Mouse (Mus musculus): Measurements from ENCODE around the gene Iqcn. TPM values are rescaled to one million over a fixed set of nuclear protein-coding genes. Genes with fewer than 3 reads are reported as not detected.
A peak's percentile ranks its signal among the peaks of the same experiment; 100 is the strongest.

Gene Iqcn
- total RNA-seq (2021), result under 1 TPM; 0.08 to 0.10 TPM

DNA sequence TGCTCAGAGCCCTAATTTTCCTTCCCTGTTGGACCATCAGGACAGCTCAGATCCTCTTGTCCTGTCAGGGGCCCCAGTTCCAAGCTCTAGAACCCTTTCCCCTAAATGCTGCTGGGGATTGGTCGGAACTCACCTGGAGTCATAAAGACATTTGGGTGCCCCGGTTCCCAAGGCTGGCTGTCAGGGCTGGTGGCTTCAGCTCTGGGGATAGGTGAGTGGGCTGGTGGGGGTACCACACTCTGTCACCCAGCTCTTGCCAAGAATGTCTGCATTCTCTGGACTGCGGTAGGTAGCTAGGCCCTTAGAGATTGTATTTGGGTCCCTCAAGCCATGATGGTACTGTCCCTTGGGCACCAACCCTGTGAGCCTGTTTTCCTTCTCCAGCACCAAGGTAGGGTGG is at the start of gene Iqcn:
Iqcn (plus strand) TSS at position 171 of the 400 bp plus-strand sequence.
- no peak for DNase-seq

- no peak for DNase-seq
Observed at GRCm38 (mm10) chr8:70654121-70654520, 49.1 kb upstream of the Iqcn start.

GRCm38 (mm10) chr8:70655469-70655868 is 47.8 kb upstream of the Iqcn start:
- DNase-seq, result no peak

GRCm38 (mm10) chr8:70656193-70656790 is 47.0 kb upstream of the Iqcn start:
- no peak for DNase-seq

DNA sequence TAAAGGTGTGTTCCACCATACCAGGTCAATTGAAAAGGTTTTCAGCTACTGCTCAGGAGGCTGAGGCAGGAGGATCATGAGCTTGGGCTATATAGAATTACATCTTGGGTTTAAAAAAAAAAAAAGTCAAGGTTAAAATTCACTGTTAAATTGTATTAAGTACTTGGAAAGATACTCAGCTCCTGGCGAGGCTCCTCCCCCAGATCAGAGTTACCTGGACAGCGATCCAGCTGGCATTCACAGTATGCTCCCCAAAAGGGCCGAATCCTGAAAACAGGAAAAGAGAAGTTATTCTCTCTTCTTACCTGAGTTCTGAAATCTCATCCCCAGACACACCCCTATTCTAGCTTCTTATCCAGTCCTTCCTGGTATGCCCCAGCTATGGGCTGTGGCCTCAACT is 46.0 kb upstream of the Iqcn start:
- DNase-seq, result no peak

- no peak for DNase-seq
Observed at GRCm38 (mm10) chr8:70657739-70658138, 45.5 kb upstream of the Iqcn start.

DNA sequence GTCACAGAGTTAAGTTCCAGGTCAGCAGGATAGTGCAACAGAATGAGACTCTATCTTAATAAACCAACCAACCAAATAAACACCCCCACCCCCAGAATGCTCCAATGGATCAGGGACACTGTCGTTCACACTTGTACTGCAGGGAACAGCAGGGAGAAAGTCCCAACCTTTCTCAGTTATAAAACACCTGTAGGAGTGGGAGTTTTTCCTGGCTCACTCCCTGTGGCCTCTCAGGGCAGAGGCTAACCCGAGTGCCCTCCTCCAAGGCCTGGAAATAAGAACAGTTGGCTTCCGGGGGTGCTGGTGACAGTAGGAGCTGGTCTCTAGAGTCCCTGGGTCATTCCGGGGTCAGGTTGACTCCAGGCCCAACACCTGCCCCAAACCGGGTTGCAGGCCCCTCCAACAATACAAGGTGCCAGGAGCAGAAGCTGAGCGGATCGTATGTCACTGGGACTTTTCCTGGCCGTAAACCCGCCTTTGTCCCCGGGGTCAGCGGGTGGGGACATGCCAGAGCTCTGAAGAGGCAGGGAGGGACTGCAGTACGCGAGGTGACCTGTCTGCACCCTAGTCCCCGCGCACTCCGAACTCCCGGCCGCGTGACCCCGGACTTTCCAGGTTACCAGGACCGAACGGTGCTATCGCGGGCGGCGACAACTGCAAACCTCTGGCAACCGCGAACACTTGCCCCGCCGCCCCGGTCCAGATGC is 44.2 kb upstream of the Iqcn start:
- DNase-seq, result no peak

- peak; percentile 78 for DNase-seq
Observed at GRCm38 (mm10) chr8:70659604-70660272, 43.5 kb upstream of the Iqcn start.

- no peak for DNase-seq
Observed at GRCm38 (mm10) chr8:70660273-70660725, 43.0 kb upstream of the Iqcn start, which contains the start of gene Pgpep1. TSS of gene Pgpep1 (minus strand) at chr8:70660388.

DNA sequence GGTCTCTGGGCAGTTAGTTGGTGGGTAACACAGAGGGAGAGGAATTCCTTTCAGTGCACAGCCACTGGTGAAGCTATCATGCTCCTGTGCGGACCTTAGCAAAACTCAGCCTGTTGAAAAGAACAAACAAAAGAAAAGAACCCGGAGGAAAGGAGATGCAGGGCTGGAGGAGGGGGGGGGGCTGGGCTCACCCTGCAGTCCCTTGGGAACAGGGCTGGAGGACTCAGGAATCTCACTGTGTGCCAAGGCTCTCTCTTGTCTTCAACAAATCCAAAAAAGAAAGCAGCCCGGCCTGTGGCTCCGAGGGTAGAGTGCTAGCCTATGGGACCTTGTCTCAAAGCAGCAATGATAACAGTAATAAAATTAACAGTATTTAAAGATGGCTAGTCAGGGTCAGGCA is 39.6 kb upstream of the Iqcn start:
- no peak for DNase-seq

GRCm38 (mm10) chr8:70664631-70665030 is 38.6 kb upstream of the Iqcn start:
- DNase-seq, result no peak

GRCm38 (mm10) chr8:70665599-70665998 is 37.7 kb upstream of the Iqcn start:
- no peak for DNase-seq

GRCm38 (mm10) chr8:70667071-70667470 is 36.2 kb upstream of the Iqcn start:
- DNase-seq, result peak; percentile 65 to 73

GRCm38 (mm10) chr8:70671615-70672324 is 31.5 kb upstream of the Iqcn start:
- DNase-seq, result no peak

DNA sequence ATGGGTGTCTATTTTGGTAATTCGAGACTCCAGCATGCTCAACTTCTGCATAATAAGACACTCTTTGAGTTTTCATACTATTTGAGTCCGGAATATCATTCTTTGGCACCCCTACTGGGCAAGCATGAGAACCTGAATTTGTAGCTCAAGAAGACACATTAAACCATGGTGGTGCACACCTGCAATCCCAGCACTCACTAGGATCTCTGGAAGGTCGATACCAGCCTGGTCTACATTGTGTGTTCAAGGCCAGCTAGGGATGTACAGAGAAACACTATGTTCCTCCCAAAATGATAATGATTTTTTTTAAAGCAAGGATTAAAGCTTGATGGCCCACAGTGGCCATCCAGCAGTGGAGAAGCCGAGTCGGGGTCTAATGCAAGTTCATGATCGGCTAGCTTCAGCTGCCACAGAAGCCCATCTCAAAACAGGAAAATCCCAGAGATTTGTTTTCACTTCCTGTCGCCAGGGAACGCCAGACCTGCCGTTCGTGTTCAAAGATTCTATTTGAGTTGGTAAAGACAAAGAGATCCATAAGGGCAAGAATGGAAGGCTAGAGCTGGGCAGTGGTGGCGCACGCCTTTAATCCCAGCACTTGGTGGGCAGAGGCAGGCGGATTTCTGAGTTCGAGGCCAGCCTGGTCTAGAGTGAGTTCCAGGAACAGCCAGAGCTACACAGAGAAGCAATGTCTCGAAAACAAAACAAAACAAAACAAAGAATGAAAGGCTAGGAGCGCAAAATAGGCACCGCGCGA is 30.8 kb upstream of the Iqcn start:
- DNase-seq, result no peak

DNA sequence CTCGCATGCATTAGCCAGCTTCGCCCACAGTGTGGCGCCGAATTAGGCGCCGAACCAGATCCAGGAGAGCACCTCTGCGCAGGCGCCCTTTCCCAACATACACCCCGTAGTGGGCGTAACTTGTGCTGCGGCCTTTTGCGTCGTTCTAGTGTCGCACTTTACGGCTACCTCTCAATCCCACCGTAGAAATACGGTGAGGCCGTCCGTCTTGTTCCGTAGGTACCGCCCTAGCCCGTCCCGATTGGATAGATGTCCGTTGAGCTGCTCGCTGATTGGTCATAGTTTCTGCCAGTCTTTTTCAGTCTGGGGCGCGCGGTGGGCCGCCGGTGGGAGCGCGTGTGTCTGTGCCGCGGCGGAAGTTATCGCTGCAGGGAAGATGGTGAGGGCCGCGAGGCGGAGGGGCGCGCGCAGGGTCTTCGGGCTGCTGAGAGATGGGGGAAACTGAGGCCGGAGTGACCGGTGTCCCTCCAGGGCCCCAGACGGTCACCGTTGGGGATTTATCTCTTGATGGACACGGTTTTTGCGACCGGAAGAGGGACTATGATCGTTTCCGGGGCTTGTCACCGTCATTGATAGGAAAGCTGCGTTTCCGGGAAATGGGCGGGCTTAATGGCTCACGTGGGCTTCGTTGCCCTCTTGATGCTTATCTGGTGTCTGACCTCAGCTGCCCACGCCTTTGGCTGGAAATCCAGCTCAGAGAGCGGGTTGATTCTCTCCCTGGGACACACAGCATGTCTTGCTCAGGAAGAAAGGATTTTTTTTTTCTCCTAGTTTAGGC is 30.0 kb upstream of the Iqcn start, which contains the start of gene Lsm4:
Lsm4 (plus strand) TSS at position 170 of the 778 bp plus-strand sequence.
- peak; percentile 98 to 99 for DNase-seq

DNA sequence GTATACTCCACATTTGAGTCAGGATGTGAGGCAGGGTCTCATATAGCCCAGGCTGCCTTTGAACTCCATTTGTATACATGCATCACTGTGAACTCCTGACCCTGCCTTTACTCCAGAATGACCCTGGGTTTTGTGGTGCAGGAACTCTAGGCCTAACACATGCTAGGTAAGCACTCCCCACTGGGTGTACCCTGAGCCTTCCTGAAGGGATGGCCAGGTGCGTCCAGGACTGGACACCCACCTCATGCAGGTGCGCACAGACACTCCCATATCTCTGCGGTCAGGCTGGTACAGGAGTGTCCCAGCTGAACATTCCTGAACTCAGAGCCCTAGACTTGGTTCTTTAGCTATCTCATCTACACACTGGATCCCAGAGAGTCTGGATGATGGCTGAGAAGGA is 29.1 kb upstream of the Iqcn start:
- no peak for DNase-seq

DNA sequence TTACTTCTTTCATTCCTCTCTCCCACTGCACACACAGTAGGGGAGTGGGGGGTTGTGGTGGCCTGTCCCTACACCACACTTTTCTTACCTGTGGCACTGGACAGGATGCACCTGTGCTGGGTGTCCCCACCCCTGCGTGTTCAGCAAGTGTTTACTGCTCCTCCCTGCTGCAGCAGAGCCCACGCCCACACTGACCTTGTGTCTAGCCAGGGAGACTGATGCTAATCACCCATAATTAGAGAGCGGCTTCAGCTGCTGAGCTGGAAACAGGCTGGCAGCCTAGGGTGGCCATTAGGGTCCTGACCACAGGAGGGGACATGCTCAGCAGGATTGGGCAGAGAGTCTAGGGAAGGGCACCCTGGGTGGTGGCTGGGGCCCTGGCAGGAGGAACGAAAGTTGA is 28.5 kb upstream of the Iqcn start:
- no peak for DNase-seq

DNA sequence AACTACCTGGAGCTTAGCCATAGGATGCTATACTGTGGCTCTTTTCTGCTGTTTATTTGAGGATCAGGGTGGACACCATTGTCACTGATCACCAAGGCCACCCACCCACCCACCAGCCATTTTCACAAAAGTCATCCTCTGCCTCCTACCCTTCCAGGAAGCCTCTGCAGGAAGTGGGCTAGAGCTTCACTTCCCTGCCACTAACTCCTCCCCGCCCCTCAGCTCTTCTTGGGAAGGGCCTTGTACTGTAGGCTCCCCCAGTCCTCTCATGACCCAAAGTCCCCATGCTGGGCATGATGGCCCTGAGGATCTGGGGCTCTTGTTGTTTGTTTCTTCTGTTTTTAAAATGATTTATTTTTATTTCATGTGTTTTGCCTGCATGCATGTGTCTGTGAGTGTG is 27.9 kb upstream of the Iqcn start:
- DNase-seq, result no peak

DNA sequence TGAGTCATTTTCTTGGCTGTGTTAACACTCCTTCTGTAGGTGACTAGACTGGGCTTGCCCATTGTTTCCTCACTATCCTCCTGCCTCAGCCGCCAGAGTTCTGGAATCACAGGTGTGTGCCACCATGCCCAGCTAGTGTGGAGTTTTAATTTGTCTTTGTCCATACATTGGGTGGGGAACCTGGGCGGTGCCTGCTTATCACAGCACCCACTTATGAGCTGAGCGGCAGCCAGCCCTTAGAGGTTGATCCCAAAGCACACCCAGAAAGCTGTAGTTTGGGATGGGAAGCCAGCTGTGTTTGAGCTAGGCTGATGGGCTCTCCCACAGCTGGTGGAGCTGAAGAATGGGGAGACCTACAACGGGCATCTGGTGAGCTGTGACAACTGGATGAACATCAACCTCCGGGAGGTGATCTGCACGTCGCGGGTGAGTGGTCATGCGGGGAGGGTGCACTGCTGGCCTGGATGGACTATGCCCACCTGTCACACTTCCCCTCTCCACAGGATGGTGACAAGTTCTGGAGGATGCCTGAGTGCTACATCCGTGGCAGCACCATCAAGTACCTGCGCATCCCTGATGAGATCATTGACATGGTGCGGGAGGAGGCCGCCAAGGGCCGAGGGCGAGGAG is 25.7 kb upstream of the Iqcn start:
- no peak for DNase-seq

DNA sequence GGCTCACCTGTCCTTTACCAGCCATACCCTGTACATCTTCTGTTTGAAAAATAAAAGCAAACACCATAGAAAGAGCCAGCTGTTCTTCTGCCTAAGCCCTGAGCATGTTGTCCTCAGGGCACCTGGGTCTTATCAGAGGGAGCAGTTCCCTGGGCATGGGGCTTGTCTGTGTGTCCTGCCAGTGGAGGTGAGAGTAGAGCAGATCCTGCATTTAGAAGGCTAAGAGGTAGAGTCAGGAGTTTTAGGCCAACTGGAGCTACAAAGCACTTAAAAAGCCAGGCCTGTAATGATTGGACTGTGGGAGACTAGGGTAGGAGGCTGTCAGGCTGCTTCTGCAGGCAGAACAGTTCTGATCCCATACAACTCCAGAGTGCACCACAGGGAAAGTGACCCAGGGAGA is 24.6 kb upstream of the Iqcn start:
- no peak for DNase-seq
